Mouse (Mus musculus): ENCODE measurements around the gene Wbp4.
"Not testable (repeated sequence)": the region's sequence is repeated elsewhere in the genome, so short reads cannot be mapped to it uniquely, and the experiment has no call there.

Wbp4 gene

DNA sequence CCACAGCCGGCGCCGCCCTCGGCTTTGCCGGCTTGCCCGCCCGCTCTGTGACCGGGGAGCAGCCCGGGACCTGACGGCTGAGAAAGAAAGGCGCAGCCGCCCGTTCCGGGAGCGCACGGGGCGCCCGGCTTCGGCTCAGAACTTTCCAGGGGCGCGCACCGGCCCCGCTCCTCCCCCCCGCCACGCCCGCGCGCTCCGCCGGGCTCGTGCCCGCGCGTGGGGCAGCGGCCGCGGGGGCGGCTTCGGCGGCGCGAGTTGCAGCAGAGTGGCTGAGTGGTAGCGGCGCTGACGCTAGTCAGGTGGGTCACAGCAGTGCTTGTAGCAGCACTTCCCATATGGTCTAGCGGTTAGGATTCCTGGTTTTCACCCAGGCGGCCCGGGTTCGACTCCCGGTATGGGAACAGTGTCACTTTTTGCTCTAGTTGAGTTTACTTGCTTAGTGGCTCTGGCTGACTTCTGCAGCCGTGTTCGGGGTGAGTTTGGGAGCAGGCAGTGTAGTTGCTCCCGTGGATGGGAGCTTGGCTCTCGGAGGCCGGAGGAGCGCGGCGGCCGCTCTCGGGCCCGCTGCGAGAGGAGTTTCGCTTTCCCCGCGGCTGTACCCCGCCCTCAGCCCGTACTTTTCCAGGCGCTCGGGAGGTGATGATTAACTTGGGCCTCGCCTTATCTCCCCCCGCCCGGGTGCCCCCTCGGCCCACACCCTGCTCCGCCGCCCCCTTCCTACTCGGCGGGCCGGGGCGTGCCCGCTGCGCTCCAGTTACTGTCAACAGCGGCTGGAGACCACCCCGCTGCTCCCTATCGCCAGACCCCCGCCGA is at the start of gene Wbp4:
Gene Wbp4, minus strand, starts transcription at position 182 of the 813 bp plus-strand sequence.
- peak; percentile 96 for DNase-seq (ENCODE audit: low spot score)

DNA sequence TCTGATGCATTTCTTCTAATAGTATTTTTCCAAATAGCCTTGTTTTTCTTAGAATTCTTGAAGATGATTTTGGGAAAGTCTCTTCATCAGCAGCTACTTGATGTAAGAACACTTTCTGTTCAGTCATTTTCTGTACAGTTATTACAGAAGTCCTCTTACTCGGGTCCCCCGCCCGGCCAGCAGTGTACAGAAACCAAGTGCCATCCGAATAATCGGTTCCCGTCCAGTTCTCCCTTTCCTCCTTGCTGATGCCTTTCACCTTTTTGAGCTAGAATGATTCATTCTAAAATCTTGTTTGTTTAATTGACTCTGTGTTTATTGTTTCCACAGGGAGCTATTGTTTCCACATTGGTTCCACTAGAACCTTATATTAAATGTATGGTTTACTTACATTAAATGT is 49.4 kb upstream of the Wbp4 start:
- DNase-seq (ENCODE audit: low spot score) = no peak

DNA sequence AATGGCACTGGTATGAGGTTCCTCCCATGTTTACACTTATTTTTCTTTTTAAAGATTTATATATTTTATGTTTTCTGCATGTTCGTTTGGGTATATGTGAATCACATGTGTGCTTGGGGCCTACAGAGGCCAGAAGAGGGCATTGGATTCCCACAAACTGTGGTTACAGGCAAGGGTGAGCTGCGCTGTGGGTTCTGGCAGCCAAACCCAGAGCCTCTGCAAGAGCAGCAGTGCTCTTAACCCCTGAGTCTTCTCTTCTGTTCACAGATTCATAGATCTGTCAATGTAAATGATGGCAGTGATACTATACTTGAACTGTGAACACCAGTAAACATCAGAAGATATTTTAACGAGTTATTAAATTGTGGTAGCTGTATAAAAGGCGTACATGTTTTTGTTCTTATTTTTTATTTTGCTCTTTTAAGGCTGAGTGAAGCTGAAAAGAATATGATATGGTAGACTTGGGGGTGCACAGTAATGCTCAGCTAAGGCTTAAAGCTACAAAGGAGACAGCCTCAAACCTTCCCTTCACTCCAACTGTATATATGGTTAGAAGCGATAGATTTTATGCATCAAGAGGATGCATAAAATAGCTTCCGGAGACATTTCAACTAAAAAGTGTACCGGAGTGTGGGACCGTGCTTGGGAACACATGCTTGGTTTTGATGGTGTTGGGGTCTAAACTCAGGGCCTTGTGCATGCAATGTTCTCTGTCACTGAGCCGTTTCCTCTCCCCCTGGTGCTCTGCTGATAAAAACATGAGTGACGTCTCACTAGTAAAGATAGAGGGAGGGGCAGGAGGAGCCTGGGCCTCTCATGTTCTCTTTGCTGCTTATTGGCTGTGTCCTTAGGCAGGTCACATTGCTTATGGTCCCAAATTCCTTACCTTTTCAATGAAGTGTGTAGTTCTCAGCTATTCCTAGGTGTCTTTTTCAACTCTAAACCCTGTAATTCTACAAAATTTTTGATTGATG is 48.5 kb upstream of the Wbp4 start:
- DNase-seq (ENCODE audit: low spot score) = no peak

DNA sequence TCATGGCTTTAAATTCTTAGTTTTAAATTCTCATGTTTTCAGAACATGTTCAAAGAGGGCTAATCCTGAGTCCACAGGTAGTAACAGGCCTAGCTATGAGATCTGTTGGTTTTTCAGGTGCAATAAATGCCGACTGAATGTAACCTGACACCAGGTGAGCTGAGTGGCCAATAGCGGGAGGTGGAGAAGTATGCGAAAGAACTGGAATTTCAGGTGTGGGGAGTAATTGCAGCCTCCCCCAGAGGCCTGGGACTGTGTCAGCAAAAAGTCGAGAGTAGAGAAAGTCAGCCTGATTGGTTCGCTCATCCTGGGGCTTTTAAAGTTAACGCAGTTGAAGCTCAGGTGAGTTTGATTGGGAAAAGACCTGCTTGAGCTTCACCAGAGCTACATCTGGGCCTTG is 46.4 kb upstream of the Wbp4 start:
- DNase-seq (ENCODE audit: low spot score) = no peak

DNA sequence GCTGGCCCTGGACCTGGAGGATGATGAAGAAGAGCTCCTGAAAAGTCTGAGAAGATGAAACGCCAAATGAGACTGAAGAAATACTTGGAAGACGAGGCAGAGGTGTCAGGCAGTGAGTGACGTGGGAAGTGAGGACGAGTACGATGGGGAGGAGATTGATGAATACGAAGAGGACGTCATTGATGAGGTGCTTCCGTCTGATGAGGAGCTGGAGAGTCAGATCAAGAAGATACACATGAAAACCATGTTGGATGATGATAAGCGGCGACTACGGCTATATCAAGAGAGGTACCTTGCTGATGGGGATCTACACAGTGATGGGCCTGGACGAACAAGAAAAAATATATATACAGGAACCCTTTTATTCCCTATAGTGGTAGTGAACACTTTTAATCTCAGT is 44.8 kb upstream of the Wbp4 start:
- DNase-seq (ENCODE audit: low spot score) = not testable (repeated sequence)

DNA sequence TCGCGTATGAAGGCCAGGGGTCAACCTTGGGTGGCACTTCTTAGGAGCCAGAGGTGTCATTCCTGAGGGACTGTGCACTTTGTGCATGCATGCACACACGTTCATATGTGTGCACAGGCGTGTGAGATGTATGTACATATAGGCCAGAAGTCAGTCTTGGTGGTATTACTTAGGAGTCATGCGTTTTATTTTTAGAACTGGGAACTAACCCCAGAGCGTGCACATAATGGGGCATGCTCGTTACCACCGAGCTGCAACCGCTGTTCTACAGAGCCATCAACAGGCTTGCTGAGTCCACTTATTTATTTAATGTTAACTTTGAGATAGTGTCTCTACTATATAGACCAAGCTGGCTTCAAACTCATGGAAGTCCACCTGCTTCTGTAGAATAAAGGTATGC is 41.1 kb upstream of the Wbp4 start:
- DNase-seq (ENCODE audit: low spot score) = no peak

DNA sequence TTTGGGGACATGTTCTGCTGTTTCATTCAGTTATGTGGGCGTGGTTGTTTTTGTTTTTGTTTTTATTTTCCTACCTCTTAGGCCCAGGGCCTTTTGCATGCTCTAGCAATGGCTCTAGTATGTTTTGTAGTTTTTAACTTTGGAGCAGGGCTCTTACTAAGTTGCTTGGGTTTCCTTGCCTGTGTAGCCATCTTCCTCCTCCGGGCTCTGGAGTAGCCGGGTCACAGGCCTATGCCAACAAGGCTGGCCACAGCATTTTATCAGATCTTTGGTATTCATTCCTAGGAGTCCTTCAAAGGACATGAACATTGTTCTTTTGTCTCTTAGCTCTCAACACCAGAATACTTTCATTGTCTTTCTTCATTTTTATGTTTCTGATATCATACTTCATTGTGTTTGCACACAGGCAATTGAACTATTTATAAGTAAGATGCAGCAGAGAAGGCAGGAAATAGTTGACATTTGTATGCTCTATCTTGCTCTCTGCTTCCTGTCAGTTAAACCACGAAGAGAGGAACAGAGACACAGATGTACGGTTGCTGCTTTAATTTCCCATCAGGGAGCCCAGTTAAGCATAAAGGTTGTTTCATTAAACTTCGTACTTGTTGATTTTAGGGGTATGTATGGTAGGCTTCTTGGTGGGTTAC is 40.3 kb upstream of the Wbp4 start:
- no peak for DNase-seq (ENCODE audit: low spot score)

DNA sequence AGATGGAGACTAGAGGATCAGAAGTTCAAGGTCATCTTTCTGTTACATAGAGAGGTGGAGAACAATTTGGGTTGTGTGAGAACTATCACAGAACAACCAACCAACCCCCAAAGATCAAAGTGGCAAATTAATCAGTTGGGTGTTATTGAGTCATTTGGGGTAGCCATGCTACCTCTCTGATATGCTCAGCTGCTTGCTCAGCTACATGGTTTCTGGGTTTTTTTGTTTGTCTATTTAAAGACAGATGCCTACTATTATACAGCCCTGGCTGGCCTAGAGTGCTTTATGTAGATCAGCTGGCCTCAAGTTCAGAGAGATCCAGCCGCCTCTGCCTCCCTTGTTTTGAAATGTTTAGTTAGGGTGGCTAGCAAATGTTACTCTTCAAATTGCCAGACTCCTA is 39.7 kb upstream of the Wbp4 start:
- no peak for DNase-seq (ENCODE audit: low spot score)

DNA sequence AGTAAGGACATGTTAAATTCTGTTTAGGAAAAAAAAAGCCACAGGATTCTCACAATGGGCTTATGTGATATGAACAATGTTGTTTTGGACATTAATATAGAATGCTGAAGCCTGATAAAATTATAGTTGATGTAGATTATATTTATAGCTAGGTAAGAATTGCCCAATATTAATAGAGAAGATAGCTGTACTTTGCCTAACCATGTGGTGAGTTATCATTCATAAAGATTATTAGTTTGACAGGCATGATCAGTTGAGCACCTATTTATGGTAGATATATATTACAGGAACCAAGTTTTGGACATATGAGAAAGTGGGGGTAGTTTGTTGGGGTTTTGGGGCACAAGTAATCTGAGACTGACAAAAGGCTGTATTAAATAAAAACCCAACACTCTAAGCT is 39.3 kb upstream of the Wbp4 start:
- no peak for DNase-seq (ENCODE audit: low spot score)

DNA sequence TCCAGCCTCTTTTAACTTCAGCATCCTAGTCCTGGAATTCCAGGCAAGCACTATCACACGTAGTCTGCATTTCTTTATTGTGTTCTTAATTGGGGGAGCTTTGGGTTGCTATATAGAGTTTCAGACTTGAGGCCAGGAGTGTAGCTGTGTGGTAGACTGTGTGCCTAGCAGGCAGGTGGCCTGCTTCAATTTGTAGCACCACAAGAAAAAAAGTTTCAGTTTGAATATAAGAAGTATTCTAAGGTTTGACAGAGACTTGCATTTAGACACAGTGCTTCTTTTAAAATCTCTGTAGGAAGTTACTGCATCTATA is 38.3 kb upstream of the Wbp4 start:
- no peak for DNase-seq (ENCODE audit: low spot score)

DNA sequence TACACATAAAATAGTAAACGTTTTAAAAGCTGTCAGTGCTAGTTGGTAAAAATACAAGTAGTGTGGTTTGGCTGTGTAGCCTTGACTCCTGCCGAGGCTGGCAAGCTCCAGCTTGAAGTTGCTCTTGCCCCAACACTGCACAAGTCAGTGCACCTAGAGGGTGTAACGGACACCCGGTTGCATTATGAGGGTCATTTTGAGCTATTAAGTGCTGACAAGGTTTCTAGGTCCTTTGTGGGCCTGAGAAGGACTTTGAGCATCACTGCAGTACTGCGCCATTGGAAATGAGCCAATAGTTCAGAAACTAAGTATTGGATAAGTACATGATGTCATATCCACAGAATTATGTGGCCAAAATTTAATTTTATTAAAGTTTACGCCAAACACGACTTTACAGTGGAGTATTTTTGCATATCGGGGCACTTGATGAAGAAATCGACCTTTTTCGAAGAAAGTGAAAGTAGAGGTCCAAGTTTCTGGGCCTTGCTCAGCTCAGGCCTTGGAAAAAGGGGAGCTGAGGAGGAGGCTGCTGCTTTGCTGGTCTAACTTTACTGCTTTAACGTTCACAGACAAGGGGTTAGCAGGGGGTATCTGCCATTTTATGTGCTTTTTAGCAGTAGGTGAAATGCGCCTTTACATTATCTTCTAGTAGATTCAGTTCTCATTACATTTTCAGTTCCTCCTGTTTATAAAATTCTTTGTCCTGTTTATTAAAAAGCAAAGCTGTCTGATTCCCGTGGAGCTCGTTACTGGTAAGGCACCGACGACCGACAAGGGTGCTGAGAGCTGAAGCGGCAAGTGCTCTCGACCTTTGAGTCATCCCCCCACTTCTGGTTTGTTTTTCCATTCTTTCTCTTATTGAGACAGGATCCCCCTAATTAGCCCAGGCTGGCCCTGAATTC is 37.7 kb upstream of the Wbp4 start:
- no peak for DNase-seq (ENCODE audit: low spot score)

DNA sequence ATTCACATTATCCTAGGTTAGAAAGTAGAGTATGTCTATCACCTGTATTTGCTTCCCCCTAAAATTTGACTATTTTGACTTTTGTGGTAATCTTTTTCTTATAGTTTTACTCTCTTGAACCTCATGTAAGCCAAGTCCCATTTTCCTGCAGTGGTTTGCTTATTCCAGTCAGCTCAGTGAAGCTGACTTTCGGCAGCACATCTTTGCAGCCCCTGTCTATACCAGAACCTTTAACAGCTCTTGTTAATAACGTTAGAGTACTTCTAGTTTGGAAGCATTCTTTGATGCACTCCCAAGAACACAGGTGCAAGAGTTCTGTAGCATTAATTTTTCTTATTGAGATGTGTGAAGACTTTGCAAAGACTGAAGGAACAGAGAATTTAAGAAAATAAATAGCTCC is 36.8 kb upstream of the Wbp4 start:
- no peak for DNase-seq (ENCODE audit: low spot score)

DNA sequence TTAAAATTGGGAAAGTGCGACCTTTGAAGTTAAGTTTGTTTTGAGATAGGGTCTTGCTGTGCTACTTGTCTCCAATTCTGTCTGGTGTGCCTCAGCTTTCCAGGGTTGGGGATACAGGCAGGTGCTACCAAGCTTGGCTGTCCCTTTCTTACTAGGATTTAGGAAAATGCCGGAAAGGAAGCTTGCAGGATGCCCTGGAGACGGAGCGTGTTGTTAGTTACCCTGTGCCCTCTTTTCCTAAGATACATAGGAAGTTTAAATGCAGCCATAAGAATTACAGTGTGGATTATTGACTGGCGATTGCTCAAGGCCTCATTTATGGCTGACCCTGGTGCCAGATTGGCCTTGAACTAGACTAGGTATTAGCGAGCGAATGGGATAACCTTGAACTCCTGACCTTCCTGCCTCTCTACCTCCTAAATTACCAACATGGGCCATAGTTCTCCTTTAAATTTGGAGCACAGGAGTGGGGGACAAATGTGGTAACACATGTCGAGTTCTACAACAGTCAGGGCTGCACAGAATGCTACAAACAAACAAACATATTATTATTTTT is 35.9 kb upstream of the Wbp4 start:
- DNase-seq (ENCODE audit: low spot score) = no peak

DNA sequence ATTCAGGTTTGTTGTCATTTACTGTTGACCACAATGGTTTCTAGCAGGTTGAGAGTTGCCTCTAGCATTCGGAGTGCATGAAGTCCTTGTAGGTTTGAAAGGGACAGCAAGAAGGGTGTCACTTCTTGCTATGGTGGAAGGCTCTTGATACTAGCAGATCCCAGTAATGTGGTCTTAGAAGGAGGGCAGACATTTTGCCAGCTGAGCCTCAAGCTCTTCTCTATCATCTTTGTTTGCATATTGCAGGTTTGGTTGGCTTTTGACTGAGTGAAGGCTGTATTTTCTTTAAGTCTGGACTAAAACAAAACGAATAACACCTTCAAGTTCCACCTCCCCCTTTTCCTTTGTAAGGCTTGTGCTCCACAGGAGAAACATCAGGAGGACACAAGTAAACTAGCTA is 35.4 kb upstream of the Wbp4 start:
- DNase-seq (ENCODE audit: low spot score) = no peak

DNA sequence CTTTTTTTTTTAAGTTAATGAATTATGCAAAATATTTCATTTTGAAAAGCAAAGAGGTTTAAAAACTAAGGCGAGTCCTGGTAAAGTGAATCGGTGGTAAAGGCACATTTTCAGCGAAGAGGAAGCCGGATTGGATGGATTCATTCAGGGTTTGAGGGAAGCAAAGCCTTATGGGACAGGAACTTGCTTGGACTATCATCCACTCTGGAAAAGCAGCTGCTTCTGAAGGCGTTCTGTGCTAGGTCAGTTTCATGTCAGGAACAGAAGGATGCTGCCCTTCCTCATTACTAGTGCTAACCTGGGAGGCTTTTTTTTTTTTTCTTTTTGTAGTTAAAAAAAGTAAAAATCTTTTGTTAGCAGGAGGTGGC is 34.9 kb upstream of the Wbp4 start:
- DNase-seq (ENCODE audit: low spot score) = no peak

DNA sequence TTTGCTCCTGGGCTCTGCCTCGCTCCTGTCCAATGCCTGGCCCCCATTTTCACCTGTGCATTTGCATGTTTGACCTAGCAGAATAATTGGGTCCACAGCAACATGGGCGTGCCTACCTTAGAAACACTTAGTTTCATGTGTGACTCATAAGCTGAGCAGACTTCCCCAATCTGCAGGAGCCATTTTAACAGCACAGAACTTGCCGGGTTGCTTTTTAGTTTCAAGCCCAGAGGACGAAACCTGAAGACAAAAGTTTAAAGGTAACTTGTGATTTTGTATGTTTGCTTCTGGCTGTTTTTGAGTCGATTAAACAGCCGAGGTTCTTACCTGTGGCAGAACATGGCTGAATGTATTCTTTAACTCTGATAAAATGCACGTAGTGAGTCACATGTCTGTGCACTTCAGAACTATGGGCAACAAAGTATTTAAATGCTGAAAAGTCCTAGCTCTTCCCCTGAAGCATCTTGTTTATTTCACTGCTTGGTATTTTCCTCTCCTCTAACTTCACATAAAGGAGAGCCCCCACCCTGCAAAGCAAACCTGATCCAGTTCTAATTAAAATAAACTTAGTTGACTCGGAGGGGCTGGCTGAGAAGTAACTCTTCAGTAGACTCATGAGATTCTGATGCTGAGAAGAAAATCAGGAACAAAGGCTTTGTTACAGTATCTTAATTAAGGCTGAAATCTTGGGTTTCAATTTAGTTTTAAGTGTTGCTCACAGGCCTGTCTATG is 34.4 kb upstream of the Wbp4 start:
- DNase-seq (ENCODE audit: low spot score) = peak; percentile 16

DNA sequence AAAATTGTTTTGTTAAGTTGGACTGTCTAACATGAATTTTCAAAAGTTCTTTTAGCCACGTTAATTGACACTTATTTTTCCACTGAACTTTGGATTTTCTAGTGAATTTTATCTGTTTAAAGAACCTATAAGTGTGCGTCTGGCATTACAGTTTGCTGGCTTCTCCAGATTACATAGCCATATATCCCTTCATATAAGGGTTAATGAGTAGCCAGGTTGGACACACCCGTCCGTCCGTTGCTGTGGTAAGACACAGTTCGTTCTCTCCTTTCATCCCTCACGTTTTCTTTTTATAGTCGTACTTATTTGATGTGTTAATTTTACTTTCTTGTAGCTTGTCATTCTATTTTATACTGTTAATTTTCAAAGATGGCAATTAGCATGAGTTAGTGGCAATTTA is 33.8 kb upstream of the Wbp4 start:
- DNase-seq (ENCODE audit: low spot score) = no peak

DNA sequence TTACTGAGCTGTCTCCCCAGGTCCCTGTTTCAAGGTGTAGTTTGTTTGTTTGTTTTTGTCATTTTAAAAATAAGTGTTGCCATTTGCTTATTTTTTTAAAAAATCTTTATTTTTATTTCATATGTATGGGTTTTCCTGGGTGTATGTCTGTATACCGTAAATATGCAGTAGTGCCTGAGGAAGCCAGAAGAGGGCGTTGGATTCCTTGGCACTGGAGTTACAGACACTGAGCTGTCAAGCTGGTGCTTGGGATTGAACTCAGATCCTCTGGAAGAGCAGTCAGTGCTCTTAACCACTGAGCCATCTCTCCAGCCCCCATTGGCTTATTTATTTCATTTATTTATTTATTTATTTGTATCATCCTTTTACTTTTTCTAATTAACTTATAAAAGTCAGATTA is 32.6 kb upstream of the Wbp4 start:
- no peak for DNase-seq (ENCODE audit: low spot score)

DNA sequence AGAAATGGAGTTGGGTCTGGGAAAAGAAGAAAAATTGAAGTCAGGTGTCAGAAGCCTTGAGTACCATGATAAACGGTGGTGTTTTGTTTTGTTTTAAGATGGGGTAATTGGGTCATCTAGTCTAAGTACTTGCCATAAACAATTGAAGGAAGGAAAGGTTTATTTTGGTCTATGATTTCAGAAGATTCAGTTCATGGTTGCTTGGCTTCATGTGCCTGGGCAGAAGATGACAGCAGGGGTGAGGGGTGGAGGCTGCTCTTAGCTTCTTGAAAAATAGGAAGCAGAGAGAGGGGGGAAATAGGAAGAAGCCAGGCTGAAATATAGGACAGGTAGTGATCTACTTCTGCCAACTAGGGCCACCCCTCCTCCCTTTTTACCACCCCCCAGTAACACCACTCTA is 30.2 kb upstream of the Wbp4 start:
- no peak for DNase-seq (ENCODE audit: low spot score)

DNA sequence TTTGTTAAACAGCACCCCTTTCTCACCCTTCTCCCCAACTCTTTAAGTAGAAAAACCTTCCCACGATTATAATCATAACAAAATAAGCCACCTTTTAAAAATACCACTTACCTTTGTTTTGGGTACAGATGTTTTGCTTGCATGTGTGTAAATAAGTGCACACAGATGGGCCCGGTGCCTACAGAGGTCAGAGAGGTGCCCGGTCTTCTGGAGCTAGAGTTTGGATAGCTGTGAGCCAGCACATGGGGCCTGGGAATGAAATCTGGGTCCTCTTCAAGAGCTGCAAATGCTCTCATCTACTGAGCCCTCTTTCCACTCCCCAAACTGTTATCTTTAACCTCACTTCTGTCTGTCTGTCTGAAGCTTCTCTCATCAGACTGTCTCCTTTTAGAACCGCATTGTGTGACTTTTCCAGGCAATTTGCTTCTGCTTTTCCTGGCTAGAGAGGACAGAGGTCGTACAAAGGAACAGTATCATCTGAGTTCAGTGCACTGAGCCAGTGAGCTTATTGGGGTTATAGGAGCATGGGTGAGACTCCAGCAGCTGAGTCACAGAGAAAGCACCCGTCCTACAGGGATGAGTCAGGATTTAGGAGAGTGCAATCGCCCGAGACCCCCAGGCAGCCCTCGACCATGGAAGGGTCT is 27.5 kb upstream of the Wbp4 start:
- DNase-seq (ENCODE audit: low spot score) = no peak

Data from layer of hippocampus, adult 11-12 months (tissue).